Mouse (Mus musculus) C2C12 (cell line): ENCODE data around the gene Rarres1. TPM values are rescaled to one million over a fixed set of nuclear protein-coding genes. Genes with fewer than 3 reads are reported as not detected.
A peak's percentile ranks its signal among the peaks of the same experiment; 100 is the strongest.

Experiments
- H3K27me3 ChIP-seq: one replicate; pipeline ENCODE4 v1.6.1; 2011; ENCODE audit not compliant: control insufficient read depth, insufficient read depth, insufficient read length
- H3K36me3 ChIP-seq: one replicate; pipeline ENCODE4 v1.6.1; 2011; ENCODE audit not compliant: control insufficient read depth, insufficient read depth
- H3K4me3 ChIP-seq: one replicate; pipeline ENCODE4 v1.5.1; 2011; ENCODE audit warnings: mild to moderate bottlenecking, control low read depth; ENCODE audit not compliant: poor library complexity, insufficient read depth, severe bottlenecking
- H3K79me2 ChIP-seq: one replicate; pipeline ENCODE4 v1.6.1; 2011; ENCODE audit not compliant: control insufficient read depth, insufficient read depth
- H3K79me3 ChIP-seq: one replicate; pipeline ENCODE4 v1.6.1; 2011; ENCODE audit warnings: low read depth, control low read depth
- H3ac ChIP-seq: one replicate; pipeline ENCODE3; 2011; ENCODE audit warnings: low read depth; ENCODE audit not compliant: control insufficient read depth, insufficient read length
- CEBPB ChIP-seq: IDR thresholded peaks from one replicate; pipeline ENCODE4 v1.6.1; 2011; ENCODE audit warnings: low read depth, mild to moderate bottlenecking, control low read depth, moderate library complexity
- CTCF ChIP-seq: IDR thresholded peaks from one replicate; pipeline ENCODE4 v1.5.1; 2011; ENCODE audit not compliant: control insufficient read depth, insufficient read depth, insufficient read length
- FOSL1 ChIP-seq: IDR thresholded peaks from one replicate; pipeline ENCODE4 v1.8.0; 2011; ENCODE audit warnings: mild to moderate bottlenecking, low read length; ENCODE audit not compliant: poor library complexity, insufficient read depth, severe bottlenecking
- MAX ChIP-seq: IDR thresholded peaks from one replicate; pipeline ENCODE4 v1.6.1; 2011; ENCODE audit warnings: mild to moderate bottlenecking, control low read depth
- MYOD1 ChIP-seq: IDR thresholded peaks from one replicate; pipeline ENCODE4 v1.6.1; 2011; ENCODE audit warnings: low read depth; ENCODE audit not compliant: control insufficient read depth, insufficient read length
- MYOG ChIP-seq: IDR thresholded peaks from one replicate; pipeline ENCODE4 v1.6.1; 2011; ENCODE audit not compliant: control insufficient read depth, insufficient read length; ENCODE audit errors: extremely low read depth
- USF1 ChIP-seq: IDR thresholded peaks from one replicate; pipeline ENCODE4 v1.6.1; 2011; ENCODE audit warnings: low read depth, mild to moderate bottlenecking, control low read depth, moderate library complexity
- polyA plus RNA-seq: library from polyadenylated mRNA; unstranded; fragments of >200 nt; fragmentation: generic; extraction: Trizol; gene quantifications from one replicate; pipeline ENCODE4 v1.2.1, GENCODE M21; 2012; ENCODE audit warnings: missing spikeins

Gene Rarres1
- polyA plus RNA-seq, 1 experiment = not detected

GRCm38 (mm10) chr3:67467281-67467680 is 48.0 kb downstream of the Rarres1 start:
- Histone ChIP-seq H3K36me3 (peaks cover 41% of the 10 kb centered on the region), H3K27me3 (no peaks in the 10 kb centered on the region), H3K79me2 (peaks cover 11% of the 10 kb centered on the region), H3K4me3 (no peak overlapping the region), H3ac (no peak overlapping the region), H3K79me3 (peaks cover 4% of the 10 kb centered on the region)
- no peak for TF ChIP-seq FOSL1
- TF ChIP-seq USF1 = no peak
- no peak for TF ChIP-seq MYOG
- TF ChIP-seq MAX = no peak
- TF ChIP-seq MYOD1 = no peak
- no peak for TF ChIP-seq CTCF
- no peak for TF ChIP-seq CEBPB

GRCm38 (mm10) chr3:67466576-67466975 is 48.7 kb downstream of the Rarres1 start:
- Histone ChIP-seq H3K4me3 (no peak overlapping the region), H3ac (no peak overlapping the region), H3K79me3 (peaks cover 2% of the 10 kb centered on the region), H3K79me2 (peaks cover 11% of the 10 kb centered on the region), H3K36me3 (peaks cover 34% of the 10 kb centered on the region), H3K27me3 (no peaks in the 10 kb centered on the region)
- no peak for TF ChIP-seq CEBPB

GRCm38 (mm10) chr3:67463450-67464372 is 51.6 kb downstream of the Rarres1 start, which contains the start of gene Lxn:
Lxn (minus strand) TSS chr3:67463926.
- peak within 1 kb of the TSS; percentile 35 for H3K4me3 ChIP-seq
- H3K27me3 ChIP-seq = no peaks in the 10 kb centered on the region
- H3K79me3 ChIP-seq = peaks cover 2% of the 10 kb centered on the region
- H3ac ChIP-seq = peak within 1 kb of the TSS; percentile 48
- H3K36me3 ChIP-seq = peaks cover 40% of the 10 kb centered on the region
- TF ChIP-seq MYOD1 (no peak), MAX (no peak), USF1 (no peak), FOSL1 (no peak), CTCF (no peak), MYOG (no peak), CEBPB (no peak)
- peaks cover 11% of the 10 kb centered on the region for H3K79me2 ChIP-seq

- Histone ChIP-seq H3ac (peak overlapping the region; percentile 48), H3K79me3 (peaks cover 2% of the 10 kb centered on the region), H3K36me3 (peaks cover 40% of the 10 kb centered on the region), H3K79me2 (peaks cover 11% of the 10 kb centered on the region), H3K27me3 (no peaks in the 10 kb centered on the region), H3K4me3 (peak overlapping the region; percentile 35)
- no peak for TF ChIP-seq MYOD1
- TF ChIP-seq CTCF = no peak
- no peak for TF ChIP-seq FOSL1
- TF ChIP-seq CEBPB = no peak
- TF ChIP-seq USF1 = no peak
- no peak for TF ChIP-seq MAX
- TF ChIP-seq MYOG = no peak
Observed at GRCm38 (mm10) chr3:67463001-67463400, 52.3 kb downstream of the Rarres1 start.

- Histone ChIP-seq H3K27me3 (no peaks in the 10 kb centered on the region), H3K79me2 (peaks cover 11% of the 10 kb centered on the region), H3K36me3 (peaks cover 41% of the 10 kb centered on the region), H3K4me3 (peak overlapping the region; percentile 35), H3ac (no peak overlapping the region), H3K79me3 (peaks cover 2% of the 10 kb centered on the region)
- TF ChIP-seq CTCF (no peak), MYOG (no peak), CEBPB (no peak), USF1 (no peak), MAX (no peak), MYOD1 (no peak), FOSL1 (no peak)
Observed at GRCm38 (mm10) chr3:67462578-67462977, 52.7 kb downstream of the Rarres1 start.

- Histone ChIP-seq H3K79me2 (peaks cover 11% of the 10 kb centered on the region), H3K4me3 (no peak overlapping the region), H3ac (no peak overlapping the region), H3K79me3 (peaks cover 2% of the 10 kb centered on the region), H3K36me3 (peaks cover 42% of the 10 kb centered on the region), H3K27me3 (no peaks in the 10 kb centered on the region)
- TF ChIP-seq CEBPB = no peak
- no peak for TF ChIP-seq MYOD1
- no peak for TF ChIP-seq MAX
- TF ChIP-seq USF1 = no peak
- TF ChIP-seq CTCF = no peak
- TF ChIP-seq MYOG = no peak
- no peak for TF ChIP-seq FOSL1
Observed at GRCm38 (mm10) chr3:67462015-67462414, 53.3 kb downstream of the Rarres1 start.
